23 mouse cellular contexts compared by ENCODE assay signal in genomic region chr5:107777545-107777830, GRCm38 (mm10). TPM values are rescaled to one million over a fixed set of nuclear protein-coding genes. Genes with fewer than 3 reads are reported as not detected.
DNase-seq lines count a peak whose midpoint lies in the region; ATAC-seq and TF ChIP-seq lines count a peak whose summit lies in the region.
"Had no signal": no experiment of that assay in that cellular context is flagged by ENCODE, and none has a peak within 500 bp of the region (broad histone marks: within the 10 kb centered on the region; RNA-seq: fewer than 3 reads in every experiment).

No protein-coding gene starts in this region.

- no peak overlapping the region for H3K4me2 ChIP-seq in intestine, embryonic 16.5 days (ENCODE audit: low read depth, low read length)
- no peak overlapping the region for H3K4me2 ChIP-seq in intestine, postnatal 0 days (replicated peaks; ENCODE audit: low read depth)
- H3K4me2 ChIP-seq: embryonic facial prominence, embryonic 12.5 days; forebrain, embryonic 13.5 days; forebrain, embryonic 15.5 days had no signal

- H3K9ac ChIP-seq in intestine, embryonic 16.5 days (ENCODE audit: low read depth, low read length) = no peak overlapping the region
- H3K9ac ChIP-seq in intestine, postnatal 0 days (ENCODE audit: low read depth, low read length) = no peak overlapping the region
- H3K9ac ChIP-seq: embryonic facial prominence, embryonic 12.5 days; forebrain, embryonic 13.5 days; forebrain, embryonic 15.5 days; forebrain, postnatal 0 days had no signal

- no peak overlapping the region for H3K27ac ChIP-seq in intestine, embryonic 16.5 days (ENCODE audit: low read length)
- no peak overlapping the region for H3K27ac ChIP-seq in intestine, postnatal 0 days (ENCODE audit: low read depth, low read length)
- H3K27ac ChIP-seq: embryonic facial prominence, embryonic 10.5 days; embryonic facial prominence, embryonic 12.5 days; forebrain, embryonic 13.5 days; forebrain, embryonic 15.5 days had no signal

- no peaks in the 10 kb centered on the region for H3K36me3 ChIP-seq in intestine, embryonic 16.5 days (ENCODE audit: control insufficient read depth, insufficient read depth, low read length)
- H3K36me3 ChIP-seq in intestine, postnatal 0 days (ENCODE audit: control insufficient read depth, insufficient read depth) = 0 out of 2 replicates have a peak, but pooled peaks cover 6% of the 10 kb centered on the region

- no peaks in the 10 kb centered on the region for H3K9me3 ChIP-seq in intestine, embryonic 16.5 days (ENCODE audit: control insufficient read depth, low read length)
- H3K9me3 ChIP-seq in intestine, postnatal 0 days (ENCODE audit: control insufficient read depth) = no peaks in the 10 kb centered on the region
- H3K9me3 ChIP-seq: embryonic facial prominence, embryonic 10.5 days; embryonic facial prominence, embryonic 12.5 days; forebrain, embryonic 13.5 days; forebrain, embryonic 15.5 days had no signal

- no peak for TF ChIP-seq CTCF in intestine, postnatal 0 days (IDR thresholded peaks at IDR 0.05; ENCODE audit: low read depth)

- ATAC-seq in intestine, embryonic 16.5 days = peak; percentile 48; the same call in 1 of the 2 replicates
- no peak for ATAC-seq in intestine, postnatal 0 days
- peak; percentile 12 for ATAC-seq in CD4-positive, CD25-positive, alpha-beta regulatory T cell, adult 4 months
- ATAC-seq: forebrain, embryonic 13.5 days; forebrain, embryonic 15.5 days; forebrain, postnatal 0 days had no signal

- H3K4me1 ChIP-seq in intestine, embryonic 16.5 days (ENCODE audit: control insufficient read depth, insufficient read depth, low read length) = no peaks in the 10 kb centered on the region
- no peaks in the 10 kb centered on the region for H3K4me1 ChIP-seq in intestine, postnatal 0 days (replicated peaks; ENCODE audit: control insufficient read depth, insufficient read depth, low read length)
- H3K4me1 ChIP-seq: embryonic facial prominence, embryonic 10.5 days; embryonic facial prominence, embryonic 12.5 days; forebrain, embryonic 13.5 days; forebrain, embryonic 15.5 days had no signal

- WGBS in intestine, embryonic 16.5 days = 90% methylated on average over 1 of the region's 1 CpGs
- 51% methylated on average over 1 of the region's 1 CpGs for WGBS in intestine, postnatal 0 days

- H3K27me3 ChIP-seq in intestine, embryonic 16.5 days (replicated peaks; ENCODE audit: control insufficient read depth, insufficient read depth, low read length) = no peaks in the 10 kb centered on the region
- no peaks in the 10 kb centered on the region for H3K27me3 ChIP-seq in intestine, postnatal 0 days (replicated peaks; ENCODE audit: control insufficient read depth, insufficient read depth, low read length)
- H3K27me3 ChIP-seq: embryonic facial prominence, embryonic 12.5 days; forebrain, embryonic 13.5 days; forebrain, embryonic 15.5 days had no signal

- no peak overlapping the region for H3K4me3 ChIP-seq in intestine, embryonic 16.5 days (ENCODE audit: low read length)
- no peak overlapping the region for H3K4me3 ChIP-seq in intestine, postnatal 0 days (ENCODE audit: low read depth, low read length)
- H3K4me3 ChIP-seq: embryonic facial prominence, embryonic 10.5 days; embryonic facial prominence, embryonic 12.5 days; forebrain, embryonic 13.5 days; forebrain, embryonic 15.5 days had no signal

- peak; percentile 41 for DNase-seq in 3T3-L1 (ENCODE audit: low read depth, low spot score)
- DNase-seq in induced T-regulatory cell, adult 2 months (ENCODE audit: low read depth) = peak; percentile 61
- no peak for DNase-seq in heart, adult 11 months
- no peak for DNase-seq in thymus, postnatal 4 days
- DNase-seq: adrenal gland, adult 8-10 months; adrenal gland, postnatal 14 days; adrenal gland, postnatal 36 days; B cell, adult 2 months; cerebellum, adult 11-12 months; cerebellum, adult 2 months; cerebellum, adult 9-10 months; cerebellum, postnatal 10 days; cerebellum, postnatal 25 days; forebrain, postnatal 0 days had no signal

RNA-seq across cellular contexts. Expression of gene Gfi1, which starts 51.7 kb away (rescaled TPM):
- polyA plus RNA-seq in intestine, embryonic 16.5 days (2015; fragmentation: Nextera tagmentation; extraction: Ambion mirVana) = 0.92 and 1.1 TPM in 2 replicates
- 0.37 and 0.38 TPM in 2 replicates for polyA plus RNA-seq in intestine, postnatal 0 days (2015; fragmentation: Nextera tagmentation; extraction: Ambion mirVana)
- 1 to 10 TPM; 2.5 to 6.1 TPM for polyA plus RNA-seq in CD4-positive, CD25-positive, alpha-beta regulatory T cell, adult 4 months (2017; shearing (Covaris generic))
- polyA plus RNA-seq: cerebellum, adult 2 months; cortical plate, adult 2 months; embryonic facial prominence, embryonic 10.5 days; forebrain, embryonic 13.5 days; forebrain, embryonic 15.5 days; forebrain, postnatal 0 days had no signal

RNA-seq across cellular contexts. Expression of gene Ube2d2b, which starts 52.4 kb away (rescaled TPM):
- 0.07 TPM in 2 replicates for polyA plus RNA-seq in intestine, embryonic 16.5 days (2015; fragmentation: Nextera tagmentation; extraction: Ambion mirVana)
- polyA plus RNA-seq in intestine, postnatal 0 days (2015; fragmentation: Nextera tagmentation; extraction: Ambion mirVana) = 0.09 TPM in 1 of 2 replicates, not detected in the other
- under 1 TPM in 1 of 2 experiments, not detected in 1; 0.32 TPM for polyA plus RNA-seq in CD4-positive, CD25-positive, alpha-beta regulatory T cell, adult 4 months (2017; shearing (Covaris generic))
- polyA plus RNA-seq: cerebellum, adult 2 months; cortical plate, adult 2 months; embryonic facial prominence, embryonic 14.5 days; forebrain, postnatal 0 days had no signal

Comparison
In these comparisons a context has a peak if more than half of its experiments do, and no peak if none do; other contexts are left out.
1. DNase-seq: peak in 3T3-L1 (single experiment) and induced T-regulatory cell, adult 2 months (single experiment); none in heart, adult 11 months (single experiment) and thymus, postnatal 4 days (single experiment).